Mouse (Mus musculus) limb, embryonic 13.5 days (tissue): Measurements from ENCODE around the gene Mat1a. TPM values are rescaled to one million over a fixed set of nuclear protein-coding genes. Genes with fewer than 3 reads are reported as not detected.

Source experiments
- ATAC-seq: fragments of 200-750 bp; cut with Nextera tagmentation; 2 replicates; pipeline ENCODE4 v1.8.0; 2017; ENCODE audit warnings: low read depth, moderate number of reproducible peaks, moderate TSS enrichment; ENCODE audit not compliant: low FRiP score
- H3K27ac ChIP-seq: fragments of 300-500 bp; sonication (generic); 2 replicates; pipeline ENCODE4 v1.5.1; 2015; ENCODE audit warnings: inconsistent platforms, mild to moderate bottlenecking, moderate library complexity
- H3K27me3 ChIP-seq: fragments of 300-500 bp; sonication (generic); 2 replicates; pipeline ENCODE4 v1.6.1; 2015; ENCODE audit warnings: mild to moderate bottlenecking, inconsistent platforms
- H3K36me3 ChIP-seq: fragments of 300-500 bp; sonication (generic); 2 replicates; pipeline ENCODE4 v1.6.1; 2015; ENCODE audit warnings: inconsistent platforms, mild to moderate bottlenecking, moderate library complexity
- H3K4me1 ChIP-seq: fragments of 300-500 bp; sonication (generic); 2 replicates; pipeline ENCODE4 v1.6.1; 2015; ENCODE audit warnings: inconsistent platforms
- H3K4me2 ChIP-seq: fragments of 300-500 bp; sonication (generic); replicated peaks from 2 replicates; pipeline ENCODE4 v1.6.1; 2015; ENCODE audit warnings: inconsistent platforms, mild to moderate bottlenecking, moderate library complexity
- H3K4me3 ChIP-seq: fragments of 300-500 bp; sonication (generic); 2 replicates; pipeline ENCODE4 v1.5.1; 2015; ENCODE audit warnings: moderate library complexity, mild to moderate bottlenecking, inconsistent platforms
- H3K9ac ChIP-seq: fragments of 300-500 bp; sonication (generic); 2 replicates; pipeline ENCODE4 v1.6.1; 2015; ENCODE audit warnings: mild to moderate bottlenecking, inconsistent platforms
- H3K9me3 ChIP-seq: fragments of 300-500 bp; sonication (generic); 2 replicates; pipeline ENCODE4 v1.6.1; 2016; ENCODE audit warnings: inconsistent platforms
- WGBS: fragments of 180-500 bp; shearing (Covaris S2); methylation state at CpG from one replicate; pipeline ENCODE4 v1.1.7; 2015; 5-methylcytosine and 5-hydroxymethylcytosine counted together
- polyA plus RNA-seq: library from polyadenylated mRNA; unstranded; fragments of >200 nt; fragmentation: Nextera tagmentation; extraction: Ambion mirVana; gene quantifications from 2 replicates; pipeline ENCODE4 v1.2.1, GENCODE M21; 2015

The Mat1a gene
- polyA plus RNA-seq, result not detected in 2 replicates

GRCm38 (mm10) chr14:41104853-41105444 lies at the start of gene Mat1a:
Mat1a (plus strand) TSS chr14:41105035.
- Histone ChIP-seq H3K27me3 (no peaks in the 10 kb centered on the region), H3K9ac (no peak within 1 kb of the TSS), H3K27ac (no peak within 1 kb of the TSS), H3K4me3 (no peak within 1 kb of the TSS), H3K9me3 (no peaks in the 10 kb centered on the region), H3K4me1 (no peaks in the 10 kb centered on the region), H3K4me2 (no peak within 1 kb of the TSS), H3K36me3 (no peaks in the 10 kb centered on the region)
- 68% methylated on average over 10 of the region's 10 CpGs for WGBS
- no peak for ATAC-seq

- Histone ChIP-seq H3K36me3 (no peaks in the 10 kb centered on the region), H3K4me1 (no peaks in the 10 kb centered on the region), H3K27me3 (no peaks in the 10 kb centered on the region), H3K9me3 (no peaks in the 10 kb centered on the region), H3K27ac (no peak overlapping the region), H3K4me2 (no peak overlapping the region), H3K4me3 (no peak overlapping the region), H3K9ac (no peak overlapping the region)
- WGBS, result 21% methylated on average over 2 of the region's 2 CpGs
- no peak for ATAC-seq
These were observed 39.7 kb upstream of the Mat1a start for GRCm38 (mm10) chr14:41065168-41065567.

GRCm38 (mm10) chr14:41066416-41066815 lies 38.4 kb upstream of the Mat1a start:
- no peaks in the 10 kb centered on the region for H3K36me3 ChIP-seq
- H3K27ac ChIP-seq, result no peak overlapping the region
- no peaks in the 10 kb centered on the region for H3K4me1 ChIP-seq
- H3K27me3 ChIP-seq, result no peaks in the 10 kb centered on the region
- no peak for ATAC-seq
- H3K9ac ChIP-seq, result no peak overlapping the region
- H3K9me3 ChIP-seq, result no peaks in the 10 kb centered on the region
- no peak overlapping the region for H3K4me3 ChIP-seq
- 13% methylated on average over 1 of the region's 1 CpGs for WGBS
- H3K4me2 ChIP-seq, result no peak overlapping the region

DNA sequence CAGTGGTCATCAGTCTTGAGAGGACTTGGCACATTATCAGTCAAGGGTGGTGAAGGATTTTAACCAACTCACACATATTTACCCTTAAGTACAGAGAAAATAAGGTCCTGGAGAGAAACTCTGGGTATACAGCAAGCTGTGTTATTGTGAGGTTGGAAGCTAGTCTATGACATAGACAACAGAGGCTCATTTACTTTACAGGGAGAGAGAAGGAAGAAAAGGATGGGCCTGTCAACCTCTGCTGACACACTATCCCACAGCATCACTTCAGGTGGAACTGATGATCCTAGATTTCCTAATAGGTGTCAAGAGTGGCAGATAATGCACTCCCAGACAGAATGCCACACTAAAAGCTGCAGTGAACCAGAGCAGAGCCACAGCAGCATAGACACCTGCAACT lies 35.7 kb upstream of the Mat1a start, which contains the start of gene Dydc2:
TSS of gene Dydc2 (minus strand) at position 101 of the 400 bp plus-strand sequence.
- 0 out of 2 replicates have a peak, but pooled peaks cover 7% of the 10 kb centered on the region for H3K4me1 ChIP-seq
- no peak within 1 kb of the TSS for H3K27ac ChIP-seq
- no peaks in the 10 kb centered on the region for H3K27me3 ChIP-seq
- ATAC-seq, result no peak
- H3K4me2 ChIP-seq, result no peak within 1 kb of the TSS
- no peaks in the 10 kb centered on the region for H3K36me3 ChIP-seq
- no peak within 1 kb of the TSS for H3K4me3 ChIP-seq
- no peaks in the 10 kb centered on the region for H3K9me3 ChIP-seq
- no peak within 1 kb of the TSS for H3K9ac ChIP-seq

DNA sequence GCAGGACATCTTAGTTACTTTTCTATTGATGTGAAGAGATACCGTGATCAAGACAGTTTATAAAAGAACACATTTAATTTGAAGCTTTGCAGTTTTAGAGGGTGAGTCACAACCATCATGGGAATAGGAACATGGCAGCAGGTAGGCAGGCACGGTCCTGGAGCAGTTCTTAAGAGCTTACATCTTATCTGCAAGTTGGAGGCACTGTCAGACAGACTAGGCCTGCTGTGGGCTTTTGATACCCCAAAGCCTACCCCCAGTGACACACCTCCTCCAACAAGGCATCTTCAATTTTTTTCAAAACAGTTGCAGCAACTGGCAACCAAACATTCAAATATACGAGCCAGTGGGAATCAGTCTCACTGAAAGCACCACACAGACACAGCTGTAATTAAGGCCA lies 34.5 kb upstream of the Mat1a start:
- 0 out of 2 replicates have a peak, but pooled peaks cover 7% of the 10 kb centered on the region for H3K4me1 ChIP-seq
- H3K9me3 ChIP-seq, result no peaks in the 10 kb centered on the region
- no peak overlapping the region for H3K4me2 ChIP-seq
- H3K9ac ChIP-seq, result no peak overlapping the region
- 68% methylated on average over 3 of the region's 3 CpGs for WGBS
- no peak for ATAC-seq
- H3K36me3 ChIP-seq, result no peaks in the 10 kb centered on the region
- H3K27me3 ChIP-seq, result no peaks in the 10 kb centered on the region
- no peak overlapping the region for H3K27ac ChIP-seq
- H3K4me3 ChIP-seq, result no peak overlapping the region

DNA sequence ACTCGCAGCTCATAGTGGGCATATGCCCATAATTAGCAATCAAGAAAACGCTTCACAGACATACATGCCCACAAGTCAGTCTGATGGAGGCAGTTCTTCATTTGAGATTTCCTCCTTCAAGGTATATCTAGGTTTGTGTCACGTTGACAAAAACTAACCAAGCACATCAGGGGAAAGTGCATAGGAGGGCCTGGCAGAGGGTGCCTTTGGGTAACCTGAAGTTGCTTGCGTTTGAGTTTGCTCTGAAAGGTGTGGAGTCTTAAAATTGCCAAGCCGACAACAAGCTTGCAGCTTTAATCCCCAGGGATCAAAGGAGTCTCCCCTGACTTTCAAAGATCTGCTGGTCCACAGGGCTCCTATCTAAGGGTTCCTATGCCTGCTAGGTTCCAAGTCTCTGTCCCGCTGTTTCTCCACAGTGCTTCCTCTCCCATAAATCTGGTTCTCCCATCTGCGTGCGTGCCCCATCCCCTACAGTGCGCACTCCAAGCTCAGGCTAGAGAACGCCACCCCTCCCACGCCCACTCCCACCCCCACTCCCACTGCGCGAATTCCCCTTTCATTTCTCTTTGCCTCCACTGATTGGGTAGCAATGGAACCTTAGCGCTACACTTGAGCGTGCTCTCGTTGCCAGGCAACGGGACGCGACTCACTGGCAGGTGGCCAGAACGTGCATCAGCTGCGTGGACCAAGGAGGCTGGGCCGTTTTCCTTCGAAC lies 32.4 kb upstream of the Mat1a start, which contains the start of gene Dydc1:
TSS of gene Dydc1 (plus strand) at position 683 of the 715 bp plus-strand sequence.
- Histone ChIP-seq H3K36me3 (no peaks in the 10 kb centered on the region), H3K4me1 (0 out of 2 replicates have a peak, but pooled peaks cover 7% of the 10 kb centered on the region), H3K4me3 (peak within 1 kb of the TSS; percentile 45), H3K9me3 (no peaks in the 10 kb centered on the region), H3K27me3 (no peaks in the 10 kb centered on the region), H3K9ac (peak within 1 kb of the TSS; percentile 19; the same call in 1 of the 2 replicates), H3K27ac (no peak within 1 kb of the TSS), H3K4me2 (peak within 1 kb of the TSS; percentile 71)
- ATAC-seq, result peak; percentile 92
- WGBS, result 9% methylated on average over 23 of the region's 23 CpGs

DNA sequence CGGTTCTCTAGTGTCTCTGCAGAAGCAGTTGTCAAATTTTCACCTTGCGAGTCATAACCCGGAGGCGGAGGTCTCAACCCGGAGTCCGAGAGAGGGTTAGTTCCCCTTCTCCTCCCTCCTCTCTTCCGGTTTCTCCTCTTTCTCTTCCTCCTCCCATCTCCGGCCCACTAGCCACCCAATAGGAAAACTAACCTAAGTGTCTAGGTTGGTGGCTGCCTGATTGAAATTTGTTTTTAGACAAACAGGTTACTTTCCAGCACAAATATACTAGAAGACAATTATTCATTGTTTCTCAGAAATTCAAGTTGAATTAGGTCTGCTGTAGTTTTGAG lies 31.9 kb upstream of the Mat1a start:
- H3K4me2 ChIP-seq, result peak overlapping the region; percentile 71
- ATAC-seq, result no peak
- H3K36me3 ChIP-seq, result no peaks in the 10 kb centered on the region
- H3K27me3 ChIP-seq, result no peaks in the 10 kb centered on the region
- 2% methylated on average over 8 of the region's 8 CpGs for WGBS
- no peak overlapping the region for H3K27ac ChIP-seq
- H3K9ac ChIP-seq, result peak overlapping the region; percentile 19; the same call in 1 of the 2 replicates
- peak overlapping the region; percentile 45 for H3K4me3 ChIP-seq
- H3K4me1 ChIP-seq, result 0 out of 2 replicates have a peak, but pooled peaks cover 7% of the 10 kb centered on the region
- no peaks in the 10 kb centered on the region for H3K9me3 ChIP-seq

DNA sequence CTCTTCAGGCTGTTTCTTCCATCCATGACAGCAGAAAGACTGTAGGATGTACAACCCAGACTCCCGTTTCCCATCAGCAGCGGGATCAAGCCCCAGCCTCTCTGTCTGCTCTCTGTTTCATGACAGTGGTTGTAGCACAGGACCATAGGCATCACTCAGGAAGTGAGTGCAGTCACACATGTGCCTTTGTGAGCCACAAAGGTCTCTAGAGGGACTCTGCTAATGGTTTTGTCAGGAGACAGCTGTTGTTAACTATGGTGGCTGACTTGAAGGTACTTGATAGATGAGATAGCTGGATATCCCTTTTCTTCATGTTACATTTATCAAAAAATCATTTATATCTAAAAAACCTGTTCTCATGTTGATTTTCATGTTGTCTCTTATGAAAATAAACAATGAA lies 22.4 kb upstream of the Mat1a start:
- ATAC-seq, result no peak

GRCm38 (mm10) chr14:41087509-41087908 lies 17.3 kb upstream of the Mat1a start:
- Histone ChIP-seq H3K4me1 (no peaks in the 10 kb centered on the region), H3K4me2 (no peak overlapping the region), H3K4me3 (no peak overlapping the region), H3K27ac (no peak overlapping the region), H3K36me3 (no peaks in the 10 kb centered on the region), H3K9ac (no peak overlapping the region), H3K27me3 (0 out of 2 replicates have a peak, but pooled peaks cover 3% of the 10 kb centered on the region), H3K9me3 (no peaks in the 10 kb centered on the region)
- no peak for ATAC-seq
- WGBS, result 81% methylated on average over 1 of the region's 1 CpGs

More for the DNA sequence above, 22.4 kb upstream of the Mat1a start:
- Histone ChIP-seq H3K27me3 (no peaks in the 10 kb centered on the region), H3K27ac (no peak overlapping the region), H3K9ac (no peak overlapping the region), H3K4me3 (no peak overlapping the region), H3K36me3 (no peaks in the 10 kb centered on the region), H3K4me1 (no peaks in the 10 kb centered on the region), H3K4me2 (no peak overlapping the region), H3K9me3 (no peaks in the 10 kb centered on the region)
- 76% methylated on average over 2 of the region's 2 CpGs for WGBS

DNA sequence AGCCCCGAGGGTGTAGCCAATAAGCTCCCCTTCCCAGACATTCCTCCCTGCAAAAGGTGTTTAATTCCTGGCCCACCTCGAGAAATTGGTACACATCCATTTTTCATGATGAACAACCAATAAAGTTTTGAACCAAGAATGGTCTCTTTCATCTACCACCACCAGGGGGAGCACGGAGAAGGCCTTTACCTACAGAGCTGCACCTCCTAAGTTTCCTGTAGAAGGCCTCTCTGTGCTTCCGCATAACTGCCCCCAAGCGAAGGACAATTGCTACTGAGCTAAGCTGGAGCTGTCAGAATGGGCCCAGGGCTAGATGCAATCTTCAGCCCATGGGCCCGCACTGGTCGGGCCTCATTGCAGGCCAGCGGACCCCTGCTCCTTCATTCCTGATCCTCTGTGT lies 14.1 kb upstream of the Mat1a start:
- no peak for ATAC-seq
- 50% methylated on average over 8 of the region's 8 CpGs for WGBS
- H3K36me3 ChIP-seq, result no peaks in the 10 kb centered on the region

GRCm38 (mm10) chr14:41094114-41094513 lies 10.7 kb upstream of the Mat1a start:
- ATAC-seq, result no peak
- Histone ChIP-seq H3K4me1 (no peaks in the 10 kb centered on the region; the same call in 1 of the 2 replicates), H3K36me3 (no peaks in the 10 kb centered on the region), H3K27me3 (0 out of 2 replicates have a peak, but pooled peaks cover 3% of the 10 kb centered on the region), H3K4me3 (no peak overlapping the region), H3K9ac (no peak overlapping the region), H3K27ac (no peak overlapping the region), H3K4me2 (no peak overlapping the region), H3K9me3 (no peaks in the 10 kb centered on the region)
- WGBS, result 47% methylated on average over 1 of the region's 1 CpGs

More for the DNA sequence above, 14.1 kb upstream of the Mat1a start:
- Histone ChIP-seq H3K27me3 (0 out of 2 replicates have a peak, but pooled peaks cover 3% of the 10 kb centered on the region), H3K9me3 (no peaks in the 10 kb centered on the region), H3K27ac (no peak overlapping the region), H3K4me3 (no peak overlapping the region), H3K4me1 (no peaks in the 10 kb centered on the region), H3K4me2 (no peak overlapping the region), H3K9ac (no peak overlapping the region)

- H3K9me3 ChIP-seq, result no peaks in the 10 kb centered on the region
- no peak overlapping the region for H3K9ac ChIP-seq
- no peak for ATAC-seq
- no peaks in the 10 kb centered on the region; the same call in 1 of the 2 replicates for H3K4me1 ChIP-seq
- H3K4me3 ChIP-seq, result no peak overlapping the region
- no peaks in the 10 kb centered on the region for H3K27me3 ChIP-seq
- WGBS, result 88% methylated on average over 3 of the region's 3 CpGs
- H3K4me2 ChIP-seq, result no peak overlapping the region
- H3K36me3 ChIP-seq, result no peaks in the 10 kb centered on the region
- H3K27ac ChIP-seq, result no peak overlapping the region
These were observed 8.5 kb upstream of the Mat1a start for GRCm38 (mm10) chr14:41096296-41096860.
